Mouse (Mus musculus): ENCODE measurements around the gene Klk1b5.
"Not testable (repeated sequence)": the region's sequence is repeated elsewhere in the genome, so short reads cannot be mapped to it uniquely, and the experiment has no call there.

DNA sequence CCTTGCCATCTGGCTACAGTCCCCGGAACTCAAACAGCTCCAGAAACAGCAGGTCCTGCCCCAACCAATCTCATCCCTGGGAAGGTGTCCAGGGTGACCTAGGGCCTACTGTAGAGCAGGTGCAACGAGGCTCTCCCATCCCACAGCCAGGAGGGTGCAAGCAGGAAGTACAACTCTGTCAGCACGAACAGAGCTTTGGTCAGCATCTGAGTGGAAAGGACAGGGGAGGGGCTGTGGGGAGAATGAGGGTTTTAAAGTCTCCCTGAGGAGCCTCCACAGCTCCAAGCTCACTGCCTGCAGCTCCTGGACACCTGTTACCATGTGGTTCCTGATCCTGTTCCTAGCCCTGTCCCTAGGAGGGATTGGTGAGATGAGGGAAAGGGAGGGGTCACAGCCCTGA, 8.6 kb upstream of the Klk1b5 start, which contains the start of gene Klk1b4:
- not testable (repeated sequence) for TF ChIP-seq CTCF, EP300 (IDR thresholded peaks at IDR 0.05; ENCODE audit: low read depth)

Data from liver, postnatal 0 days (tissue).